Mouse (Mus musculus) liver, postnatal 0 days (tissue): ENCODE measurements around the gene Cass4.

ENCODE experiments used
- CTCF ChIP-seq: sonication (generic); IDR thresholded peaks from 2 replicates; pipeline ENCODE4 v1.5.1; 2016; ENCODE audit warnings: antibody characterized with exemption, low read depth
- EP300 ChIP-seq: IDR thresholded peaks from 2 replicates; pipeline ENCODE4 v1.6.1; 2016; ENCODE audit warnings: antibody characterized with exemption, low read depth, mild to moderate bottlenecking

DNA sequence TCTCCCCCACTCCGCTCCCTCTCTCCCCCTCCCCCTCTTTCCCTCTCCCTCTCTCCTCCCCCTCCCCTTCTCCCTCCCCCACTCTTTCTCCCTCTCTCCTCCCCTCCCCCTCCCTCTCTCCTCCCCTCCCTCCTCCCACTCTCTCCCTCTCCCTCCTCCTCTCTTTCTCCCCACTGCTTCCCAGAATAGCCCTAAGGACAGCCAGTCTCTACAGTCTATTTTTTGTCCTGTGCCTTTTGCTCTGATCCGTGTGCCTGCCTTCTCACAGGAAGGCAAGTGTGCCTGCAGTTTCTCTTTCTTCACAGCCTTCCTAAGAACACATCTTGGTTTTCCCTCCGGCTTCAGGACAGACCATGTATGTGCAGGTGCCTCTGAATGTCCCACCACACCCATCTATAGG lies 83.8 kb downstream of the Cass4 start:
- TF ChIP-seq CTCF (no peak), EP300 (no peak)
